Mouse (Mus musculus) CH12.LX (cell line): ENCODE data around the gene Zdhhc6.

ENCODE experiments used
- CHD1 ChIP-seq: IDR thresholded peaks from 2 replicates; pipeline ENCODE4 v1.6.1; 2012; ENCODE audit warnings: low read depth, low read length, improper control_type of control experiment, inconsistent platforms
- CHD2 ChIP-seq: IDR thresholded peaks from 2 replicates; pipeline ENCODE4 v1.6.1; 2011; ENCODE audit warnings: low read length, improper control_type of control experiment
- CTCF ChIP-seq, 2 experiments: IDR thresholded peaks in 1 of 2; conservative IDR thresholded peaks in 1 of 2; 2 replicates each; pipeline ENCODE4 v1.5.1; 2011 to 2012; ENCODE audit warnings: low read depth in 2 of 2, low read length in 2 of 2, improper control_type of control experiment in 1 of 2, inconsistent platforms in 1 of 2, mild to moderate bottlenecking in 1 of 2, moderate library complexity in 1 of 2
- E2F4 ChIP-seq: IDR thresholded peaks from 2 replicates; pipeline ENCODE4 v1.6.1; 2011; ENCODE audit warnings: low read depth, low read length, improper control_type of control experiment; ENCODE audit not compliant: insufficient replicate concordance
- HCFC1 ChIP-seq: IDR thresholded peaks from 2 replicates; pipeline ENCODE4 v1.6.1; 2012; ENCODE audit warnings: low read depth, mild to moderate bottlenecking, inconsistent platforms, low read length, improper control_type of control experiment
- NRF1 ChIP-seq: IDR thresholded peaks from 2 replicates; pipeline ENCODE4 v1.6.1; 2014; ENCODE audit warnings: low read depth, mild to moderate bottlenecking, inconsistent platforms, low read length, improper control_type of control experiment, moderate library complexity
- POLR2A ChIP-seq: IDR thresholded peaks from 2 replicates; pipeline ENCODE4 v1.6.1; 2011; ENCODE audit warnings: low read depth, mild to moderate bottlenecking, improper control_type of control experiment, low read length
- RAD21 ChIP-seq: IDR thresholded peaks from 2 replicates; pipeline ENCODE4 v1.6.1; 2011; ENCODE audit warnings: low read depth, mild to moderate bottlenecking, low read length, improper control_type of control experiment, moderate library complexity
- TBP ChIP-seq: conservative IDR thresholded peaks from 2 replicates; pipeline ENCODE4 v1.6.1; 2011; ENCODE audit warnings: low read depth, low read length, improper control_type of control experiment
- USF1 ChIP-seq: IDR thresholded peaks from 2 replicates; pipeline ENCODE4 v1.6.1; 2014; ENCODE audit warnings: low read depth, mild to moderate bottlenecking, inconsistent platforms, low read length, improper control_type of control experiment
- ZNF384 ChIP-seq: IDR thresholded peaks from 2 replicates; pipeline ENCODE4 v1.6.1; 2012; ENCODE audit warnings: low read depth, low read length, improper control_type of control experiment, inconsistent platforms

DNA sequence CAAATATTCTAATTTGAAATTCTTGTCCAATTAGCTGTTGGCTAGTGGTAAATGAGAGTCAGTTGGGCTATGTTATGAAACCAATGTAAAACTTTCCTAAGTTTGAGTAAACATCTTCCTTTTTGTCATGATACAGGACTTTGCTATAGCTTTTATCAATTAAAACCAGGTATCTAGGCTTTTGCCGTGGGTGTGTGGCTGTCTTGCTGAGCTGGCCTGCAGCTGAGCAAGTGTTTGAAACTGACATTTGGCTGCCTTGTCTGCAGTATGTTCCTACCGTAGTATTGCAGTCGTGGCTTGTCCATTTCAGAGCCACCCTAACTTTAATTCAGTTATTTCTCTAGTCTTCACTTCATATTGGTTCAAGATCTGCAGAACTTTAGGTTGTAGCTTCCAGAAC is 32.4 kb upstream of the Zdhhc6 start:
- TF ChIP-seq CTCF (conservative IDR thresholded peaks at IDR 0.05 in 1 of 2, IDR thresholded peaks at IDR 0.05 in 1 of 2; ENCODE audit: low read depth in 2 of 2, low read length in 2 of 2) (no peak), HCFC1 (no peak), ZNF384 (no peak), CHD2 (no peak), USF1 (no peak), POLR2A (no peak), TBP (no peak), E2F4 (no peak), RAD21 (no peak), CHD1 (no peak), NRF1 (no peak)
